Mouse (Mus musculus) intestine, embryonic 15.5 days (tissue): ENCODE measurements around the gene Egfem1. TPM values are rescaled to one million over a fixed set of nuclear protein-coding genes. Genes with fewer than 3 reads are reported as not detected.

Experiments
- ATAC-seq: fragments of 200-750 bp; cut with Nextera tagmentation; 2 replicates; pipeline ENCODE4 v1.8.0; 2017; ENCODE audit warnings: moderate TSS enrichment, moderate library complexity
- H3K27ac ChIP-seq: fragments of 300-500 bp; sonication (generic); 2 replicates; pipeline ENCODE4 v1.5.1; 2015; ENCODE audit warnings: mild to moderate bottlenecking, inconsistent platforms
- H3K27me3 ChIP-seq: fragments of 300-500 bp; sonication (generic); replicated peaks from 2 replicates; pipeline ENCODE4 v1.6.1; 2015; ENCODE audit warnings: inconsistent platforms
- H3K36me3 ChIP-seq: fragments of 300-500 bp; sonication (generic); 2 replicates; pipeline ENCODE4 v1.6.1; 2015; ENCODE audit warnings: inconsistent platforms
- H3K4me1 ChIP-seq: fragments of 300-500 bp; sonication (generic); replicated peaks from 2 replicates; pipeline ENCODE4 v1.6.1; 2015; ENCODE audit warnings: inconsistent platforms
- H3K4me2 ChIP-seq: fragments of 300-500 bp; sonication (generic); replicated peaks from 2 replicates; pipeline ENCODE4 v1.6.1; 2015; ENCODE audit warnings: mild to moderate bottlenecking, inconsistent platforms
- H3K4me3 ChIP-seq: fragments of 300-500 bp; sonication (generic); replicated peaks from 2 replicates; pipeline ENCODE4 v1.5.1; 2015; ENCODE audit warnings: inconsistent platforms
- H3K9ac ChIP-seq: fragments of 300-500 bp; sonication (generic); 2 replicates; pipeline ENCODE4 v1.6.1; 2015; ENCODE audit warnings: inconsistent platforms
- H3K9me3 ChIP-seq: fragments of 300-500 bp; sonication (generic); 2 replicates; pipeline ENCODE4 v1.6.1; 2016; ENCODE audit warnings: inconsistent platforms
- WGBS: fragments of 180-500 bp; shearing (Covaris S2); methylation state at CpG from one replicate; pipeline ENCODE4 v1.1.7; 2015; 5-methylcytosine and 5-hydroxymethylcytosine counted together
- polyA plus RNA-seq: library from polyadenylated mRNA; unstranded; fragments of >200 nt; fragmentation: Nextera tagmentation; extraction: Ambion mirVana; gene quantifications from 2 replicates; pipeline ENCODE4 v1.2.1, GENCODE M21; 2015

Gene Egfem1
- polyA plus RNA-seq, 1 experiment from 2014 or later = 0.30 TPM

GRCm38 (mm10) chr3:29421634-29422033 lies 339.8 kb downstream of the Egfem1 start:
- H3K27me3 ChIP-seq = no peaks in the 10 kb centered on the region
- H3K27ac ChIP-seq = no peak overlapping the region
- WGBS = 96% methylated on average over 2 of the region's 2 CpGs
- H3K9me3 ChIP-seq = no peaks in the 10 kb centered on the region
- H3K9ac ChIP-seq = no peak overlapping the region
- no peak for ATAC-seq
- no peaks in the 10 kb centered on the region for H3K36me3 ChIP-seq
- no peak overlapping the region for H3K4me2 ChIP-seq
- H3K4me1 ChIP-seq = no peaks in the 10 kb centered on the region
- H3K4me3 ChIP-seq = no peak overlapping the region

GRCm38 (mm10) chr3:29432109-29433091 lies 350.6 kb downstream of the Egfem1 start:
- no peaks in the 10 kb centered on the region for H3K27me3 ChIP-seq
- WGBS = 77% methylated on average over 10 of the region's 10 CpGs
- H3K4me1 ChIP-seq = no peaks in the 10 kb centered on the region
- H3K4me3 ChIP-seq = no peak overlapping the region
- no peaks in the 10 kb centered on the region for H3K36me3 ChIP-seq
- no peak for ATAC-seq
- H3K9ac ChIP-seq = no peak overlapping the region
- H3K9me3 ChIP-seq = no peaks in the 10 kb centered on the region
- no peak overlapping the region for H3K4me2 ChIP-seq
- no peak overlapping the region for H3K27ac ChIP-seq

GRCm38 (mm10) chr3:29443024-29443423 lies 361.2 kb downstream of the Egfem1 start:
- Histone ChIP-seq H3K4me3 (no peak overlapping the region), H3K4me2 (no peak overlapping the region), H3K9ac (no peak overlapping the region), H3K27ac (no peak overlapping the region), H3K36me3 (no peaks in the 10 kb centered on the region), H3K4me1 (no peaks in the 10 kb centered on the region), H3K27me3 (no peaks in the 10 kb centered on the region), H3K9me3 (no peaks in the 10 kb centered on the region)
- 82% methylated on average over 6 of the region's 6 CpGs for WGBS
- no peak for ATAC-seq

- no peak for ATAC-seq
- no peak overlapping the region for H3K9ac ChIP-seq
These were observed 362.8 kb downstream of the Egfem1 start for GRCm38 (mm10) chr3:29444661-29445060.

GRCm38 (mm10) chr3:29446081-29446480 lies 364.3 kb downstream of the Egfem1 start:
- H3K9ac ChIP-seq = no peak overlapping the region
- H3K27ac ChIP-seq = no peak overlapping the region
- H3K9me3 ChIP-seq = no peaks in the 10 kb centered on the region
- no peaks in the 10 kb centered on the region for H3K27me3 ChIP-seq
- no peak overlapping the region for H3K4me2 ChIP-seq
- ATAC-seq = no peak
- H3K36me3 ChIP-seq = no peaks in the 10 kb centered on the region
- H3K4me3 ChIP-seq = no peak overlapping the region
- whole genome bisulfite sequencing = 57% methylated on average over 3 of the region's 3 CpGs
- no peaks in the 10 kb centered on the region for H3K4me1 ChIP-seq

More at GRCm38 (mm10) chr3:29444661-29445060, 362.8 kb downstream of the Egfem1 start:
- Histone ChIP-seq H3K36me3 (no peaks in the 10 kb centered on the region), H3K27me3 (no peaks in the 10 kb centered on the region), H3K9me3 (no peaks in the 10 kb centered on the region), H3K27ac (no peak overlapping the region), H3K4me3 (no peak overlapping the region), H3K4me2 (no peak overlapping the region), H3K4me1 (no peaks in the 10 kb centered on the region)
- 50% methylated on average over 5 of the region's 5 CpGs for WGBS

GRCm38 (mm10) chr3:29448829-29449406 lies 367.1 kb downstream of the Egfem1 start:
- Histone ChIP-seq H3K9ac (no peak overlapping the region), H3K36me3 (no peaks in the 10 kb centered on the region), H3K4me2 (no peak overlapping the region), H3K27ac (no peak overlapping the region), H3K4me1 (no peaks in the 10 kb centered on the region), H3K4me3 (no peak overlapping the region), H3K9me3 (no peaks in the 10 kb centered on the region), H3K27me3 (no peaks in the 10 kb centered on the region)
- 77% methylated on average over 5 of the region's 5 CpGs for WGBS
- no peak for ATAC-seq

GRCm38 (mm10) chr3:29498211-29498610 lies 416.4 kb downstream of the Egfem1 start:
- no peak for ATAC-seq
- H3K27me3 ChIP-seq = no peaks in the 10 kb centered on the region
- 87% methylated on average over 2 of the region's 2 CpGs for WGBS
- H3K27ac ChIP-seq = no peak overlapping the region
- no peaks in the 10 kb centered on the region for H3K9me3 ChIP-seq
- no peak overlapping the region for H3K4me2 ChIP-seq
- no peaks in the 10 kb centered on the region for H3K4me1 ChIP-seq
- H3K36me3 ChIP-seq = no peaks in the 10 kb centered on the region
- no peak overlapping the region for H3K4me3 ChIP-seq
- H3K9ac ChIP-seq = no peak overlapping the region

- H3K27me3 ChIP-seq = no peaks in the 10 kb centered on the region
- ATAC-seq = no peak
- H3K9me3 ChIP-seq = no peaks in the 10 kb centered on the region
- no peak overlapping the region for H3K4me3 ChIP-seq
- no peak overlapping the region for H3K4me2 ChIP-seq
- no peaks in the 10 kb centered on the region for H3K36me3 ChIP-seq
- 91% methylated on average over 6 of the region's 6 CpGs for WGBS
- no peak overlapping the region for H3K27ac ChIP-seq
- no peak overlapping the region for H3K9ac ChIP-seq
- no peaks in the 10 kb centered on the region for H3K4me1 ChIP-seq
These were observed 417.4 kb downstream of the Egfem1 start for GRCm38 (mm10) chr3:29499188-29499587.

GRCm38 (mm10) chr3:29525298-29525962 lies 443.6 kb downstream of the Egfem1 start:
- ATAC-seq = no peak
- no peak overlapping the region for H3K4me2 ChIP-seq
- WGBS = 84% methylated on average over 11 of the region's 11 CpGs
- no peaks in the 10 kb centered on the region for H3K36me3 ChIP-seq
- no peaks in the 10 kb centered on the region for H3K4me1 ChIP-seq
- no peak overlapping the region for H3K4me3 ChIP-seq
- no peak overlapping the region for H3K27ac ChIP-seq
- H3K9me3 ChIP-seq = no peaks in the 10 kb centered on the region
- H3K27me3 ChIP-seq = no peaks in the 10 kb centered on the region
- no peak overlapping the region for H3K9ac ChIP-seq

- ATAC-seq = no peak
- Histone ChIP-seq H3K4me2 (no peak overlapping the region), H3K36me3 (no peaks in the 10 kb centered on the region), H3K27me3 (no peaks in the 10 kb centered on the region), H3K9me3 (no peaks in the 10 kb centered on the region), H3K4me1 (no peaks in the 10 kb centered on the region), H3K4me3 (no peak overlapping the region), H3K27ac (no peak overlapping the region), H3K9ac (no peak overlapping the region)
- WGBS = 87% methylated on average over 12 of the region's 12 CpGs
These were observed 444.1 kb downstream of the Egfem1 start for GRCm38 (mm10) chr3:29525963-29526301.

- ATAC-seq = no peak
- WGBS = 49% methylated on average over 2 of the region's 2 CpGs
- H3K4me1 ChIP-seq = no peaks in the 10 kb centered on the region
- H3K36me3 ChIP-seq = no peaks in the 10 kb centered on the region
- H3K27ac ChIP-seq = no peak overlapping the region
- no peak overlapping the region for H3K4me3 ChIP-seq
- H3K4me2 ChIP-seq = no peak overlapping the region
- H3K9me3 ChIP-seq = no peaks in the 10 kb centered on the region
- H3K9ac ChIP-seq = no peak overlapping the region
- H3K27me3 ChIP-seq = no peaks in the 10 kb centered on the region
These were observed 457.4 kb downstream of the Egfem1 start for GRCm38 (mm10) chr3:29539211-29539610.

- H3K4me3 ChIP-seq = no peak overlapping the region
- H3K9me3 ChIP-seq = no peaks in the 10 kb centered on the region
- H3K27me3 ChIP-seq = no peaks in the 10 kb centered on the region
- no peak for ATAC-seq
- WGBS = 52% methylated on average over 1 of the region's 1 CpGs
- no peaks in the 10 kb centered on the region for H3K36me3 ChIP-seq
- no peak overlapping the region for H3K4me2 ChIP-seq
- H3K9ac ChIP-seq = no peak overlapping the region
- no peaks in the 10 kb centered on the region for H3K4me1 ChIP-seq
- H3K27ac ChIP-seq = no peak overlapping the region
These were observed 458.1 kb downstream of the Egfem1 start for GRCm38 (mm10) chr3:29539902-29540301.
